Mouse (Mus musculus) stomach, postnatal 0 days (tissue): ENCODE results near the gene Nsun3. TPM values are rescaled to one million over a fixed set of nuclear protein-coding genes. Genes with fewer than 3 reads are reported as not detected.

ENCODE experiments used
- ATAC-seq: fragments of 200-750 bp; cut with Nextera tagmentation; 2 replicates; pipeline ENCODE4 v1.8.0; 2017; ENCODE audit not compliant: low FRiP score, low TSS enrichment
- DNase-seq: peaks from one replicate; pipeline ENCODE4 v3.0.0-alpha.2; 2016; ENCODE audit warnings: low spot score
- H3K27ac ChIP-seq: fragments of 300-500 bp; sonication (generic); replicated peaks from 2 replicates; pipeline ENCODE4 v1.5.1; 2014; ENCODE audit warnings: mild to moderate bottlenecking, control low read depth
- H3K27me3 ChIP-seq: fragments of 300-500 bp; sonication (generic); 2 replicates; pipeline ENCODE4 v1.6.1; 2014; ENCODE audit warnings: low read length; ENCODE audit not compliant: control insufficient read depth, insufficient read depth
- H3K36me3 ChIP-seq: fragments of 300-500 bp; sonication (generic); 2 replicates; pipeline ENCODE4 v1.6.1; 2014; ENCODE audit warnings: low read length, mixed read lengths; ENCODE audit not compliant: control insufficient read depth, insufficient read depth
- H3K4me1 ChIP-seq: fragments of 300-500 bp; sonication (generic); replicated peaks from 2 replicates; pipeline ENCODE4 v1.6.1; 2014; ENCODE audit warnings: antibody characterized with exemption; ENCODE audit not compliant: control insufficient read depth, insufficient read depth
- H3K4me2 ChIP-seq: fragments of 300-500 bp; sonication (generic); replicated peaks from 2 replicates; pipeline ENCODE4 v1.6.1; 2014; ENCODE audit warnings: low read depth, mild to moderate bottlenecking, control low read depth, moderate library complexity
- H3K4me3 ChIP-seq: fragments of 300-500 bp; sonication (generic); 2 replicates; pipeline ENCODE4 v1.5.1; 2014; ENCODE audit warnings: low read depth, low read length, control low read depth
- H3K9ac ChIP-seq: fragments of 300-500 bp; sonication (generic); 2 replicates; pipeline ENCODE4 v1.6.1; 2014; ENCODE audit warnings: mild to moderate bottlenecking, low read length, control low read depth, mixed read lengths
- H3K9me3 ChIP-seq: fragments of 300-500 bp; sonication (generic); 2 replicates; pipeline ENCODE4 v1.6.1; 2016; ENCODE audit warnings: low read length; ENCODE audit not compliant: control insufficient read depth
- CTCF ChIP-seq: IDR thresholded peaks from 2 replicates; pipeline ENCODE4 v1.5.1; 2016; ENCODE audit warnings: antibody characterized with exemption, low read depth, mild to moderate bottlenecking, moderate library complexity
- EP300 ChIP-seq: optimal IDR thresholded peaks from 2 replicates; pipeline ENCODE3; 2016; ENCODE audit warnings: antibody characterized with exemption
- WGBS: fragments of 180-500 bp; shearing (Covaris S2); extraction: QIAGEN DNeasy Blood & Tissue Kit; methylation state at CpG from one replicate; pipeline ENCODE4 v1.1.7; 2014; 5-methylcytosine and 5-hydroxymethylcytosine counted together
- polyA plus RNA-seq: library from polyadenylated mRNA; unstranded; fragments of >200 nt; fragmentation: Nextera tagmentation; extraction: Ambion mirVana; gene quantifications from 2 replicates; pipeline ENCODE4 v1.2.1, GENCODE M21; 2015

The Nsun3 gene
- polyA plus RNA-seq, 1 experiment from 2014 or later: 4.8 TPM

GRCm38 (mm10) chr16:62776034-62776433 is 10.6 kb downstream of the Nsun3 start:
- WGBS: 87% methylated on average over 11 of the region's 11 CpGs

DNA sequence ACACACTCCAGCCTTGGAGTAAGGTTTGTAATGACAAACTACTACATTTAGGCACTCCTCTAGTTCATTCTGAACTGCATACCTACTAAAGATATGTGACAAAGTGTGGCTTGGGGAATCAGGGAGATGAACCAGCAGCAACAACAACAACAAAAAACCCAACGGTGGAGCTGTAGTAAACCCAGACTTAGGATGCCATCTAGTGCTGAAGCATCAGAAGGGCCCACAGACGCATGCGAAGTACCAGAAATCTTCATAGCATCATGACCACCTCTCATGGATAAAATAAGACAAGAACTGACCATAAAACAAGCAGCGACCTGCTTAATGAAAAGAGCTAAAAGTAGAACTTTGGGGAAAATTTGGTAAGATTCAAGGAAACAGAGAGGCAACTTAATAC is 13.2 kb downstream of the Nsun3 start:
- 79% methylated on average over 4 of the region's 4 CpGs for WGBS
- H3K36me3 ChIP-seq: no peaks in the 10 kb centered on the region
- TF ChIP-seq EP300: no peak
- TF ChIP-seq CTCF: peak; percentile 49
- H3K4me3 ChIP-seq: no peak overlapping the region
- no peak overlapping the region for H3K9ac ChIP-seq
- ATAC-seq: no peak
- no peaks in the 10 kb centered on the region for H3K4me1 ChIP-seq
- no peaks in the 10 kb centered on the region for H3K9me3 ChIP-seq
- no peak overlapping the region for H3K27ac ChIP-seq
- DNase-seq: no peak
- H3K27me3 ChIP-seq: no peaks in the 10 kb centered on the region
- H3K4me2 ChIP-seq: no peak overlapping the region

More at GRCm38 (mm10) chr16:62776034-62776433, 10.6 kb downstream of the Nsun3 start:
- no peaks in the 10 kb centered on the region for H3K4me1 ChIP-seq
- H3K4me3 ChIP-seq: no peak overlapping the region
- no peak overlapping the region for H3K9ac ChIP-seq
- DNase-seq (no peak), ATAC-seq (no peak)
- no peaks in the 10 kb centered on the region for H3K36me3 ChIP-seq
- H3K27ac ChIP-seq: no peak overlapping the region
- H3K4me2 ChIP-seq: no peak overlapping the region
- H3K9me3 ChIP-seq: no peaks in the 10 kb centered on the region
- TF ChIP-seq EP300: no peak
- no peak for TF ChIP-seq CTCF
- no peaks in the 10 kb centered on the region for H3K27me3 ChIP-seq

GRCm38 (mm10) chr16:62758340-62758739 is 28.3 kb downstream of the Nsun3 start:
- no peaks in the 10 kb centered on the region for H3K4me1 ChIP-seq
- H3K27ac ChIP-seq: no peak overlapping the region
- no peak overlapping the region for H3K4me3 ChIP-seq
- TF ChIP-seq EP300 (no peak), CTCF (no peak)
- ATAC-seq (no peak), DNase-seq (no peak)
- H3K36me3 ChIP-seq: no peaks in the 10 kb centered on the region
- no peaks in the 10 kb centered on the region for H3K27me3 ChIP-seq
- 100% methylated on average over 2 of the region's 2 CpGs for WGBS
- H3K9ac ChIP-seq: no peak overlapping the region
- no peak overlapping the region for H3K4me2 ChIP-seq
- H3K9me3 ChIP-seq: no peaks in the 10 kb centered on the region

- Histone ChIP-seq H3K36me3 (no peaks in the 10 kb centered on the region), H3K4me3 (no peak overlapping the region), H3K9me3 (no peaks in the 10 kb centered on the region), H3K27me3 (no peaks in the 10 kb centered on the region), H3K27ac (no peak overlapping the region), H3K4me1 (no peaks in the 10 kb centered on the region), H3K4me2 (no peak overlapping the region), H3K9ac (no peak overlapping the region)
- DNase-seq (no peak), ATAC-seq (peak; percentile 77; the same call in 1 of the 2 replicates)
- WGBS: 84% methylated on average over 6 of the region's 6 CpGs
- TF ChIP-seq EP300 (no peak), CTCF (no peak)
Measured at GRCm38 (mm10) chr16:62755307-62755706, 31.3 kb downstream of the Nsun3 start.

DNA sequence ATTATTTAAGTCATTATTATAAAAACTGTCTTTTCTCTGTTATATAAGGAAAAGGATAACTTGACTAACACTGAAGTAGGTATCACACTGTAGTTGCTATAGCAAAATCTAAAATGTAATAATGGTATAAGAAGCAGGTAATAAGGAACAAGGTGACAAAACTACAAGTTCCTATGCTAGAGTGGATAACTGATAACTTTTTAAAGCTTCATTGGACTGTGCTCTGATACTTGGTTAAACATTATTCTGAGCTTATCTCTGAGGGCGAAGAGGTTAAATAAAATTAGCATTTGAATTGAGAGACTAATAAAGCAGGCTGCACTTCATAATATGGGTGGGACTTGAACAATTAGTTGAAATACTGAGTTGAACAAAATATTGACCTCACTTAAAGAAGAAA is 33.0 kb downstream of the Nsun3 start:
- no peak for ATAC-seq

DNA sequence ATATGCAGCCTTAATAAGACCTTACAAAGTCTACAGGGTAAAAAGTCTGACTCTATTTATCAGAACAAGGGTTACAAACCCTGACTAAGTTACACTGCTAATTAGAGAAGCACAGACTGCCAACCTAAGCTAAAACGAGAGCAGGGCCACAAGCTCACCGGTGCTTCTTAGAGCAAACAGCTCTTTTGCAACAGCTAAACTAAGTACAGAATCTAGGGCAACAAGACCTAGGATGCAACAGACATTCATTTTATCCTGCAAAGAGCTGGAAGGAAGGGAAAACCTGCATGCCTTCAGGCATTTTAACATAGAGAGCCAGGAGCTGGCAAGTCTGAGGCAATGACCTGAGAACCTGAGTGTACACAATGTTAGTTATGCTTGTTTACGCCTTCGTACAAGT is 33.5 kb downstream of the Nsun3 start:
- Histone ChIP-seq H3K4me1 (no peaks in the 10 kb centered on the region), H3K9ac (no peak overlapping the region), H3K27ac (no peak overlapping the region), H3K9me3 (no peaks in the 10 kb centered on the region), H3K4me2 (no peak overlapping the region), H3K4me3 (no peak overlapping the region), H3K27me3 (no peaks in the 10 kb centered on the region), H3K36me3 (no peaks in the 10 kb centered on the region)
- WGBS: 75% methylated on average over 4 of the region's 4 CpGs
- TF ChIP-seq EP300 (no peak), CTCF (no peak)
- DNase-seq (no peak), ATAC-seq (no peak)

More for the DNA sequence above, 33.0 kb downstream of the Nsun3 start:
- H3K4me3 ChIP-seq: no peak overlapping the region
- H3K27me3 ChIP-seq: no peaks in the 10 kb centered on the region
- no peak overlapping the region for H3K9ac ChIP-seq
- TF ChIP-seq EP300 (no peak), CTCF (no peak)
- 71% methylated on average over 1 of the region's 1 CpGs for WGBS
- no peak overlapping the region for H3K27ac ChIP-seq
- no peaks in the 10 kb centered on the region for H3K9me3 ChIP-seq
- H3K4me2 ChIP-seq: no peak overlapping the region
- H3K4me1 ChIP-seq: no peaks in the 10 kb centered on the region
- no peak for DNase-seq
- H3K36me3 ChIP-seq: no peaks in the 10 kb centered on the region
